8 mouse cellular contexts compared by ENCODE assay signal in genomic region chr5:38366650-38367470, GRCm38 (mm10). TPM values are rescaled to one million over a fixed set of nuclear protein-coding genes. Genes with fewer than 3 reads are reported as not detected.
A peak's percentile ranks its signal among the peaks of the same experiment; 100 is the strongest.
DNase-seq lines count a peak whose midpoint lies in the region; ATAC-seq and TF ChIP-seq lines count a peak whose summit lies in the region.

No protein-coding gene starts in this region.

- DNase-seq in cerebellum, postnatal 10 days, result peak; percentile 40 to 44
- DNase-seq in cerebellum, adult 9-10 months, result no peak
- DNase-seq in spleen, postnatal 14 days (ENCODE audit: low spot score in 2 of 2), result no peak

- TF ChIP-seq POLR2A in olfactory bulb, adult 2 months (IDR thresholded peaks at IDR 0.05; ENCODE audit: insufficient read depth, low read depth, low read length), result no peak

- peak; percentile 66 for ATAC-seq in embryonic facial prominence, embryonic 13.5 days (ENCODE audit: insufficient number of reproducible peaks, insufficient read depth, low FRiP score, low TSS enrichment, low read depth)
- peak; percentile 42; the same call in 1 of the 2 replicates for ATAC-seq in heart, embryonic 13.5 days (ENCODE audit: extremely low read depth, insufficient number of reproducible peaks, low FRiP score, low TSS enrichment)
- ATAC-seq in kidney, embryonic 14.5 days (ENCODE audit: low FRiP score, low TSS enrichment), result peak; percentile 86
- peak; percentile 88 for ATAC-seq in lung, embryonic 16.5 days (ENCODE audit: low read depth)

- no peaks in the 10 kb centered on the region for H3K36me3 ChIP-seq in embryonic facial prominence, embryonic 13.5 days
- H3K36me3 ChIP-seq in heart, embryonic 13.5 days, result no peaks in the 10 kb centered on the region
- no peaks in the 10 kb centered on the region for H3K36me3 ChIP-seq in kidney, embryonic 14.5 days (ENCODE audit: control insufficient read depth, insufficient read depth, low read length)
- no peaks in the 10 kb centered on the region for H3K36me3 ChIP-seq in lung, embryonic 16.5 days (ENCODE audit: control insufficient read depth, insufficient read depth, low read length)

- H3K27me3 ChIP-seq in embryonic facial prominence, embryonic 13.5 days, result no peaks in the 10 kb centered on the region
- peaks cover 10% of the 10 kb centered on the region; the same call in 1 of the 2 replicates for H3K27me3 ChIP-seq in heart, embryonic 13.5 days (replicated peaks)
- no peaks in the 10 kb centered on the region for H3K27me3 ChIP-seq in kidney, embryonic 14.5 days (ENCODE audit: control insufficient read depth, insufficient read depth, low read length)
- no peaks in the 10 kb centered on the region for H3K27me3 ChIP-seq in lung, embryonic 16.5 days (ENCODE audit: control insufficient read depth, insufficient read depth, low read depth, low read length)

- no peak for TF ChIP-seq CTCF in olfactory bulb, adult 2 months (IDR thresholded peaks at IDR 0.05; ENCODE audit: insufficient read depth, low read depth, low read length)

- H3K4me1 ChIP-seq in embryonic facial prominence, embryonic 13.5 days, result peaks cover 27% of the 10 kb centered on the region
- peaks cover 24% of the 10 kb centered on the region for H3K4me1 ChIP-seq in heart, embryonic 13.5 days
- H3K4me1 ChIP-seq in kidney, embryonic 14.5 days (ENCODE audit: control insufficient read depth, insufficient read depth, low read length), result peaks cover 9% of the 10 kb centered on the region; the same call in 1 of the 2 replicates
- H3K4me1 ChIP-seq in lung, embryonic 16.5 days (replicated peaks; ENCODE audit: control insufficient read depth, insufficient read depth, low read length), result no peaks in the 10 kb centered on the region; the same call in 1 of the 2 replicates
- peaks cover 26% of the 10 kb centered on the region for H3K4me1 ChIP-seq in olfactory bulb, adult 2 months (ENCODE audit: control insufficient read depth, insufficient read depth, low read length)

- peak overlapping the region; percentile 40 for H3K4me3 ChIP-seq in embryonic facial prominence, embryonic 13.5 days
- peak overlapping the region; percentile 44 for H3K4me3 ChIP-seq in heart, embryonic 13.5 days
- peak overlapping the region; percentile 30 for H3K4me3 ChIP-seq in kidney, embryonic 14.5 days (ENCODE audit: low read length)
- H3K4me3 ChIP-seq in lung, embryonic 16.5 days (ENCODE audit: low read length), result peak overlapping the region; percentile 41
- peak overlapping the region; percentile 11 for H3K4me3 ChIP-seq in olfactory bulb, adult 2 months (ENCODE audit: insufficient read depth, low read depth, low read length)

- peak overlapping the region; percentile 67 for H3K4me2 ChIP-seq in embryonic facial prominence, embryonic 13.5 days
- H3K4me2 ChIP-seq in heart, embryonic 13.5 days, result peak overlapping the region; percentile 75
- H3K4me2 ChIP-seq in kidney, embryonic 14.5 days (replicated peaks; ENCODE audit: low read depth, low read length), result peak overlapping the region; percentile 67
- peak overlapping the region; percentile 61 for H3K4me2 ChIP-seq in lung, embryonic 16.5 days (ENCODE audit: low read depth, low read length)

- peak overlapping the region; percentile 60 for H3K27ac ChIP-seq in embryonic facial prominence, embryonic 13.5 days
- 0 out of 2 replicates have a peak overlapping the region, but pooled peaks have one; percentile 0 for H3K27ac ChIP-seq in heart, embryonic 13.5 days (replicated peaks)
- peak overlapping the region; percentile 18; the same call in 1 of the 2 replicates for H3K27ac ChIP-seq in kidney, embryonic 14.5 days (ENCODE audit: low read depth, low read length)
- H3K27ac ChIP-seq in lung, embryonic 16.5 days (ENCODE audit: low read length), result peak overlapping the region; percentile 32; the same call in 1 of the 2 replicates
- peak overlapping the region; percentile 16; the same call in 1 of the 2 replicates for H3K27ac ChIP-seq in olfactory bulb, adult 2 months (ENCODE audit: insufficient read depth, low read depth, low read length)

- no peaks in the 10 kb centered on the region for H3K9me3 ChIP-seq in embryonic facial prominence, embryonic 13.5 days
- no peaks in the 10 kb centered on the region for H3K9me3 ChIP-seq in heart, embryonic 13.5 days
- H3K9me3 ChIP-seq in kidney, embryonic 14.5 days (ENCODE audit: control insufficient read depth, low read length), result no peaks in the 10 kb centered on the region
- no peaks in the 10 kb centered on the region for H3K9me3 ChIP-seq in lung, embryonic 16.5 days (ENCODE audit: control insufficient read depth, low read length)

- peak overlapping the region; percentile 55; the same call in 1 of the 2 replicates for H3K9ac ChIP-seq in embryonic facial prominence, embryonic 13.5 days
- H3K9ac ChIP-seq in heart, embryonic 13.5 days, result peak overlapping the region; percentile 64
- H3K9ac ChIP-seq in kidney, embryonic 14.5 days (ENCODE audit: low read depth, low read length), result peak overlapping the region; percentile 13; the same call in 1 of the 2 replicates
- 0 out of 2 replicates have a peak overlapping the region, but pooled peaks have one; percentile 29 for H3K9ac ChIP-seq in lung, embryonic 16.5 days (ENCODE audit: low read length)

- WGBS in embryonic facial prominence, embryonic 13.5 days, result 10% methylated on average over 18 of the region's 18 CpGs
- 8% methylated on average over 18 of the region's 18 CpGs for WGBS in heart, embryonic 13.5 days
- 9% methylated on average over 18 of the region's 18 CpGs for WGBS in kidney, embryonic 14.5 days
- 9% methylated on average over 18 of the region's 18 CpGs for WGBS in lung, embryonic 16.5 days
- WGBS in olfactory bulb, adult 2 months, result 21% methylated on average over 18 of the region's 18 CpGs

RNA-seq across cellular contexts. Expression of gene Drd5, which starts 47.7 kb away (rescaled TPM):
- 0.08 and 0.22 TPM in 2 replicates for polyA plus RNA-seq in embryonic facial prominence, embryonic 13.5 days (2015; fragmentation: Nextera tagmentation; extraction: Ambion mirVana)
- polyA plus RNA-seq in heart, embryonic 13.5 days (2015; fragmentation: Nextera tagmentation; extraction: Ambion mirVana), result not detected in 2 replicates
- polyA plus RNA-seq in kidney, embryonic 14.5 days (2014; fragmentation: Nextera tagmentation; extraction: Ambion mirVana), result not detected in 2 replicates
- polyA plus RNA-seq in lung, embryonic 16.5 days (2015; fragmentation: Nextera tagmentation; extraction: Ambion mirVana), result not detected in 2 replicates
- polyA plus RNA-seq in olfactory bulb, adult 2 months (2012; ENCODE audit: insufficient read depth, insufficient read length, low replicate concordance, missing spikeins), result not detected in 2 replicates

Comparison
In these comparisons a context has a peak if more than half of its experiments do, and no peak if none do; other contexts are left out.
1. DNase-seq: peak in cerebellum, postnatal 10 days (2 of 2); none in cerebellum, adult 9-10 months (single experiment) and spleen, postnatal 14 days (0 of 2).
2. H3K27ac ChIP-seq: peak in every context shown above with its lines; median percentile 60 in embryonic facial prominence, embryonic 13.5 days; 32 in lung, embryonic 16.5 days; 18 in kidney, embryonic 14.5 days; 16 in olfactory bulb, adult 2 months; 0 in heart, embryonic 13.5 days.
3. H3K9ac ChIP-seq: peak in every context shown above with its lines; median percentile 64 in heart, embryonic 13.5 days; 55 in embryonic facial prominence, embryonic 13.5 days; 29 in lung, embryonic 16.5 days; 13 in kidney, embryonic 14.5 days.
4. Peak in every context shown above with its lines, with median percentiles within 50 percentile points of each other: ATAC-seq, H3K4me2 ChIP-seq and H3K4me3 ChIP-seq.